Mouse (Mus musculus): ENCODE data around the gene Atp8b4. TPM values are rescaled to one million over a fixed set of nuclear protein-coding genes. Genes with fewer than 3 reads are reported as not detected.

The Atp8b4 gene
- polyA plus RNA-seq, 1 experiment, result 2.5 TPM

- Histone ChIP-seq H3K4me3 (ENCODE audit: extremely low read depth, insufficient read depth, insufficient read length) (no peak overlapping the region), H3K27me3 (ENCODE audit: control insufficient read depth, insufficient read depth, low read length) (no peaks in the 10 kb centered on the region), H3K4me1 (ENCODE audit: control insufficient read depth, insufficient read depth, insufficient read length) (no peaks in the 10 kb centered on the region), H3K27ac (ENCODE audit: insufficient read depth, low read length) (no peak overlapping the region), H3K36me3 (ENCODE audit: control insufficient read depth, insufficient read depth, low read length) (no peaks in the 10 kb centered on the region)
- no peak for DNase-seq (ENCODE audit: low read depth in 1 of 2, low spot score in 2 of 2)
- TF ChIP-seq POLR2A (IDR thresholded peaks at IDR 0.05; ENCODE audit: low read depth, low read length) (no peak), CTCF (IDR thresholded peaks at IDR 0.05; ENCODE audit: extremely low read depth, insufficient read depth, insufficient read length, insufficient replicate concordance) (no peak)
- 71% methylated on average over 7 of the region's 7 CpGs for WGBS
These were observed 209.8 kb downstream of the Atp8b4 start for GRCm38 (mm10) chr2:126290702-126291101.

- H3K36me3 ChIP-seq (ENCODE audit: control insufficient read depth, insufficient read depth, low read length), result no peaks in the 10 kb centered on the region
- no peaks in the 10 kb centered on the region for H3K27me3 ChIP-seq (ENCODE audit: control insufficient read depth, insufficient read depth, low read length)
- TF ChIP-seq CTCF (IDR thresholded peaks at IDR 0.05; ENCODE audit: extremely low read depth, insufficient read depth, insufficient read length, insufficient replicate concordance) (no peak), POLR2A (IDR thresholded peaks at IDR 0.05; ENCODE audit: low read depth, low read length) (no peak)
- whole genome bisulfite sequencing, result 92% methylated on average over 5 of the region's 5 CpGs
- H3K4me1 ChIP-seq (ENCODE audit: control insufficient read depth, insufficient read depth, insufficient read length), result no peaks in the 10 kb centered on the region
- DNase-seq (ENCODE audit: low read depth in 1 of 2, low spot score in 2 of 2), result no peak
- no peak overlapping the region for H3K27ac ChIP-seq (ENCODE audit: insufficient read depth, low read length)
- no peak overlapping the region for H3K4me3 ChIP-seq (ENCODE audit: extremely low read depth, insufficient read depth, insufficient read length)
These were observed 212.5 kb downstream of the Atp8b4 start for GRCm38 (mm10) chr2:126287942-126288341.

GRCm38 (mm10) chr2:126286420-126286819 is 214.1 kb downstream of the Atp8b4 start:
- H3K27ac ChIP-seq (ENCODE audit: insufficient read depth, low read length), result no peak overlapping the region
- no peak for TF ChIP-seq CTCF (IDR thresholded peaks at IDR 0.05; ENCODE audit: extremely low read depth, insufficient read depth, insufficient read length, insufficient replicate concordance)
- TF ChIP-seq POLR2A (IDR thresholded peaks at IDR 0.05; ENCODE audit: low read depth, low read length), result no peak
- no peaks in the 10 kb centered on the region for H3K27me3 ChIP-seq (ENCODE audit: control insufficient read depth, insufficient read depth, low read length)
- H3K36me3 ChIP-seq (ENCODE audit: control insufficient read depth, insufficient read depth, low read length), result no peaks in the 10 kb centered on the region
- WGBS, result 82% methylated on average over 7 of the region's 7 CpGs
- H3K4me1 ChIP-seq (ENCODE audit: control insufficient read depth, insufficient read depth, insufficient read length), result no peaks in the 10 kb centered on the region
- H3K4me3 ChIP-seq (ENCODE audit: extremely low read depth, insufficient read depth, insufficient read length), result no peak overlapping the region
- no peak for DNase-seq (ENCODE audit: low read depth in 1 of 2, low spot score in 2 of 2)

GRCm38 (mm10) chr2:126284071-126284470 is 216.4 kb downstream of the Atp8b4 start:
- TF ChIP-seq CTCF (IDR thresholded peaks at IDR 0.05; ENCODE audit: extremely low read depth, insufficient read depth, insufficient read length, insufficient replicate concordance) (no peak), POLR2A (IDR thresholded peaks at IDR 0.05; ENCODE audit: low read depth, low read length) (no peak)
- H3K27ac ChIP-seq (ENCODE audit: insufficient read depth, low read length), result no peak overlapping the region
- 81% methylated on average over 6 of the region's 6 CpGs for WGBS
- no peaks in the 10 kb centered on the region for H3K27me3 ChIP-seq (ENCODE audit: control insufficient read depth, insufficient read depth, low read length)
- DNase-seq (ENCODE audit: low read depth in 1 of 2, low spot score in 2 of 2), result no peak
- no peak overlapping the region for H3K4me3 ChIP-seq (ENCODE audit: extremely low read depth, insufficient read depth, insufficient read length)
- H3K36me3 ChIP-seq (ENCODE audit: control insufficient read depth, insufficient read depth, low read length), result no peaks in the 10 kb centered on the region
- H3K4me1 ChIP-seq (ENCODE audit: control insufficient read depth, insufficient read depth, insufficient read length), result no peaks in the 10 kb centered on the region

GRCm38 (mm10) chr2:126283086-126283485 is 217.4 kb downstream of the Atp8b4 start:
- Histone ChIP-seq H3K4me1 (ENCODE audit: control insufficient read depth, insufficient read depth, insufficient read length) (no peaks in the 10 kb centered on the region), H3K27ac (ENCODE audit: insufficient read depth, low read length) (no peak overlapping the region), H3K36me3 (ENCODE audit: control insufficient read depth, insufficient read depth, low read length) (no peaks in the 10 kb centered on the region), H3K27me3 (ENCODE audit: control insufficient read depth, insufficient read depth, low read length) (no peaks in the 10 kb centered on the region), H3K4me3 (ENCODE audit: extremely low read depth, insufficient read depth, insufficient read length) (no peak overlapping the region)
- WGBS, result 81% methylated on average over 3 of the region's 3 CpGs
- TF ChIP-seq CTCF (IDR thresholded peaks at IDR 0.05; ENCODE audit: extremely low read depth, insufficient read depth, insufficient read length, insufficient replicate concordance) (no peak), POLR2A (IDR thresholded peaks at IDR 0.05; ENCODE audit: low read depth, low read length) (no peak)
- DNase-seq (ENCODE audit: low read depth in 1 of 2, low spot score in 2 of 2), result no peak

- WGBS, result 60% methylated on average over 3 of the region's 3 CpGs
These were observed 225.0 kb downstream of the Atp8b4 start for GRCm38 (mm10) chr2:126275511-126275910.

GRCm38 (mm10) chr2:126274826-126275405 is 225.6 kb downstream of the Atp8b4 start:
- no peaks in the 10 kb centered on the region for H3K4me1 ChIP-seq (ENCODE audit: control insufficient read depth, insufficient read depth, insufficient read length)
- TF ChIP-seq CTCF (IDR thresholded peaks at IDR 0.05; ENCODE audit: extremely low read depth, insufficient read depth, insufficient read length, insufficient replicate concordance) (no peak), POLR2A (IDR thresholded peaks at IDR 0.05; ENCODE audit: low read depth, low read length) (no peak)
- no peaks in the 10 kb centered on the region for H3K27me3 ChIP-seq (ENCODE audit: control insufficient read depth, insufficient read depth, low read length)
- H3K36me3 ChIP-seq (ENCODE audit: control insufficient read depth, insufficient read depth, low read length), result no peaks in the 10 kb centered on the region
- 70% methylated on average over 3 of the region's 3 CpGs for WGBS
- DNase-seq (ENCODE audit: low read depth in 1 of 2, low spot score in 2 of 2), result no peak
- no peak overlapping the region for H3K27ac ChIP-seq (ENCODE audit: insufficient read depth, low read length)
- no peak overlapping the region for H3K4me3 ChIP-seq (ENCODE audit: extremely low read depth, insufficient read depth, insufficient read length)

More at GRCm38 (mm10) chr2:126275511-126275910, 225.0 kb downstream of the Atp8b4 start:
- no peak overlapping the region for H3K4me3 ChIP-seq (ENCODE audit: extremely low read depth, insufficient read depth, insufficient read length)
- no peaks in the 10 kb centered on the region for H3K36me3 ChIP-seq (ENCODE audit: control insufficient read depth, insufficient read depth, low read length)
- DNase-seq (ENCODE audit: low read depth in 1 of 2, low spot score in 2 of 2), result no peak
- TF ChIP-seq POLR2A (IDR thresholded peaks at IDR 0.05; ENCODE audit: low read depth, low read length) (no peak), CTCF (IDR thresholded peaks at IDR 0.05; ENCODE audit: extremely low read depth, insufficient read depth, insufficient read length, insufficient replicate concordance) (no peak)
- H3K27me3 ChIP-seq (ENCODE audit: control insufficient read depth, insufficient read depth, low read length), result no peaks in the 10 kb centered on the region
- H3K4me1 ChIP-seq (ENCODE audit: control insufficient read depth, insufficient read depth, insufficient read length), result no peaks in the 10 kb centered on the region
- no peak overlapping the region for H3K27ac ChIP-seq (ENCODE audit: insufficient read depth, low read length)

All from spleen, adult 2 months (tissue).